Mouse (Mus musculus) ovary, postnatal 14 days (tissue): ENCODE results near the gene Wasl.

Source experiments
- DNase-seq: peaks from one replicate; pipeline ENCODE4 v3.0.0; 2022; ENCODE audit warnings: low spot score

Gene Wasl

DNA sequence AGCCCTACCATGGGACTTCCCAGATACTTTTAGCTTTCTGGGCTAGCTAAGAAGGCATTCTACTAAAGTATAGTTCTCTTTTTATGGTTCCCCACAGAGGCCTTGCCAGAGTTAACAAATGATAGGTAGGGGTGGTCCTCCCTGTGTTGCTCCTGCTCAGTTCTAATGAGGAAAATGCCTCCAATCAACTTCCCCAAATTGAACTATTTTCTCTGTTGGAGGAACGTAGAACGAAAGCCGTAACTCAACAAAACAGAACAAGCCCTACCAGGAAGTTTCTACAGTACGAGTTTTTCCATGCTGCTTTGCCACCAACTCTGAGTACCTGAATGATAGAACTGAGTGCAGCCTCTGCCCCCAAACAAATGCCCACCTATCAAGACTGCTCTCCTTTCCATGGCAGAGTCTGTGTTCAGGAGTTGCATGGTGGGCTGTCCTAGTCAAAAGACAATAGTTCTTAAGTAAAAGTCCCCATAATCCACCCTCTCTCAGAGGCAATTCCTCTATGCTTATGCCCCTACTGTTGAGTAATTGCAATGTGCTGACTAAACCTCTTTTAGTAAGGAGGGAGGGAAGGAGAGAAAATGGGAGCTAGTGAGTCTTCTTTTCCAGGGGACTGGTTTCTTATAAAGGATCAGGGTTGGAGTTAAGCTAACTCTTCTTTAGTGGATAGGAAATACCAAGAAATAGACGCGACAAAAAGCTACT is 19.3 kb downstream of the Wasl start:
- no peak for DNase-seq

GRCm38 (mm10) chr6:24642960-24643359 is 21.8 kb downstream of the Wasl start:
- no peak for DNase-seq

DNA sequence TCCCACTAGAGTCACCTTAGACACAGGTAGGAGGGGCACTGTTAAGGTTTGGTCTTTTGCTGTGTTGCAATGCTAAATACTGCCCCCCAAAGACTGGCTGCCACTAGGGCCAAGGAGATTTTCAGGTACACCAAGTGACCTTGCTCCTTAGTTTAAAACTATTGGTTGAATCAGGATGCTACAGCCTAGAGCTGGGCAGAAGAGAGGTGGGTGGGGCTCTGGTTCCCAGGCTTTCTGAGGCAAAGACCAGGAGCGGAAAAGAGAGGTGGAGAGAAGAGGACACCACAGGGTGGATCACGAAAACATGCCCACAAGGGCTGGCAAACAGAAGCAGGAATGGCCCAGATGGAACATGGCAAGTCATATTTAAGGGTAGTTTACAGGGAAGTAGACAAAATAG is 22.6 kb downstream of the Wasl start:
- no peak for DNase-seq

GRCm38 (mm10) chr6:24641286-24641685 is 23.5 kb downstream of the Wasl start:
- DNase-seq: no peak

GRCm38 (mm10) chr6:24635814-24636213 is 29.0 kb downstream of the Wasl start:
- no peak for DNase-seq

- no peak for DNase-seq
Measured at GRCm38 (mm10) chr6:24634065-24634464, 30.7 kb downstream of the Wasl start.

- no peak for DNase-seq
Measured at GRCm38 (mm10) chr6:24632061-24632460, 32.7 kb downstream of the Wasl start.

DNA sequence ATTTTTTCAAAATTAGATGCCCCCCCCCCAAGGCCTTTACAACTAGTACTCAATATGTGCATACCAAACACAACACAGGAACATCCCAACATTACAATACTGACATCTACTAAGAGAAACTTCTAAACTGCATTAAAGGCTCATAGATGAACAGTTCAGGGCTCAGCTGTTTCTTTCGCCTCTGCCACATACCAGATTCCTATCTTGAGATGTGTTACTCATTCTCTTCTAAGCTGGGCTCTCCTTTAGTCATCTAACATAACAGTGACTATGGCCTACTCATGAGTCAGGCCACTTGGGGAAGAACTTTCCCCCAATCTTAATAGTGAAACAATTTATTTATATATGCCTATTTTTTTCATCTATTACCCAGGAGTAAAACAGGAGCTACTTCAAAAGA is 36.3 kb downstream of the Wasl start:
- DNase-seq: no peak

GRCm38 (mm10) chr6:24627586-24628030 is 37.2 kb downstream of the Wasl start:
- DNase-seq: peak; percentile 50

- no peak for DNase-seq
Measured at GRCm38 (mm10) chr6:24622098-24622497, 42.7 kb downstream of the Wasl start.

DNA sequence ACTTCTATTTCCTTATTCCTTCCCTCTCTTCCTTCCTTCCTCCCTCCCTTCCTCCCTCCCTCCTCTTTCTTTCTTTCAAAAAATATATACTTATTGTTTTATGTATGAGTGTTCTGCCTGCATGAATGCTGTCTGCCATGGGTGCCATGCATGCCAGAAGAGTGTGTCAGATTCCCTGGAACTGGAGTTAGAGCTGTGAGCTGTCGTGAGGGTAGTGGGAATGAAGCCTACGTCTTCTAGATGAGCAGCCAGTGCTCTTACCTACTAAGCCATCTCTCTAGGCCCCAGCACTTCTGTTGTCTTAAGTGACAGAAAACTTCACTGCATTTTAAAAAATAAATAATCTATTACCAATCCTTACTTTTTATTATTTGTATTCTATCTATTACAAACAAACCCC is 43.9 kb downstream of the Wasl start:
- no peak for DNase-seq

DNA sequence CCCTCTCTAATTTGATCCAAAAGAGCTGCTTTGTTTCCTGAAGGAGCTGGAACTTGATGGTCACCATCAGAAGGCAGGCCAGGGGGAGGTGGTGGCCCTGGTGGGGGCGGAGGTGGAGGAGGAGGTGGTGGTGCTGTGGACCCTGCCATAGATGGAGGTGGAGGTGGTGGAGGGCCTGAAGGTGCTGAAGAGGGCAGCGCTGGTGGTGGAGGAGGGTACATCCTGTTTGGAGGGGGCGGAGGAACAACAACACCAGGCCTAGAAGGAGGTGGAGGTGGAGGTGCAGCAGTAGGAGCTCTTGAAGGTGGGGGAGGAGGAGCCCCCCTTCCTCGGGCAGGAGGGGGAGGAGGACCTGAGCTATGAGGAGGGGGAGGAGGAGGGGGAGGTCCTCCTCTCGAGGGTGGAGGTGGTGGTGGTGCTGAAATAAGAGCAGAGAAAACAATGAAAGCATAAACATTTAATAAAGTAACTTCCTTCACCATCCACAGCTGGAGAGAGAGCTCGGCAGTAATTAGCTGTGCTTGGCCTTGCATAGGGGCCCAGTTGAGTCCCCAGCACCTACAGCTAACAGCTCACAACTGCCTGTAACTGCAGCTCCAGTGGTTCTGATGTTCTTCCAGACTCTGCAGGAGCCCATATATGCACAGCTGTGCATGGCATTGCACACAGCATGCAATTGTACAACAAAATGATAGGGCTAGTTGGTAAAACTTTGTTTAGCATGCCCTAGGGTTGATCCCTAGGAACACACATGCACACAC is 45.3 kb downstream of the Wasl start:
- no peak for DNase-seq

DNA sequence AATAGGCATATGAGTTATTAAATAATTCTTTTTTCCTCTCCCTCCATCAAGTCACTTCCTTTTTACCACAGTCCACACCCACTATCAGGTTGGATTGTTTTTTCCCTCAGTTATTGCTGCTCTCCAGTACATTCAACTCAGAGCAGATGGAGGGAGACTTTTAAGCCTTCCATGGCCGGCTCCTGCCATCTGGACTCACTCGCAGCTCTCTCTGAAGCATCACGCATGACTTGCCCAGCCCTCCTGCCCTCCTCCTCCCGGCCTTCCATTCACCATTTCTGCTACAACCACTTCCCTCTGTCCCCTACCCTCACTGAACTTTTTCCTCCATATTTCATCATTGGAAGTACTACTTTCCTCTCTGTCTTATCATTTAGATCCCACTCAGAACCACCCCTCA is 48.1 kb downstream of the Wasl start:
- no peak for DNase-seq

DNA sequence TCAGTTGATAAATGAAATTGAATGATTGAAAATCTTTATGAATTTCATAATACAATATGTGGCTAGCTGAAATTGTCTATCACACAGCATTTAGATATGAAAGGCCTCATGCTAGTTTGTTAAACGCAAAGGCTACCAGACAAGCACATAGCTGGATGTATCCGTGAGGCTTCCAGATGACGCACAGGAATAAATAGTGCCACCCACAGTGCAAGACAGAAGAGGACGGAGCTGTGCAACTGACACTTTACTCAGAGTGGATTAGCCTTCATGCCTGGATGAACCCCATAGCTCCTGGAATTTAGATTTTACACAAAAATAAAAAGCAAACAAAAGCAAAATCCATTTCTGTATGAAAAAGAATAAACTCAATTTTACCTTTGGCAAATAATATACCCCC is 50.9 kb downstream of the Wasl start:
- no peak for DNase-seq

- DNase-seq: no peak
Measured at GRCm38 (mm10) chr6:24613346-24613745, 51.5 kb downstream of the Wasl start.

DNA sequence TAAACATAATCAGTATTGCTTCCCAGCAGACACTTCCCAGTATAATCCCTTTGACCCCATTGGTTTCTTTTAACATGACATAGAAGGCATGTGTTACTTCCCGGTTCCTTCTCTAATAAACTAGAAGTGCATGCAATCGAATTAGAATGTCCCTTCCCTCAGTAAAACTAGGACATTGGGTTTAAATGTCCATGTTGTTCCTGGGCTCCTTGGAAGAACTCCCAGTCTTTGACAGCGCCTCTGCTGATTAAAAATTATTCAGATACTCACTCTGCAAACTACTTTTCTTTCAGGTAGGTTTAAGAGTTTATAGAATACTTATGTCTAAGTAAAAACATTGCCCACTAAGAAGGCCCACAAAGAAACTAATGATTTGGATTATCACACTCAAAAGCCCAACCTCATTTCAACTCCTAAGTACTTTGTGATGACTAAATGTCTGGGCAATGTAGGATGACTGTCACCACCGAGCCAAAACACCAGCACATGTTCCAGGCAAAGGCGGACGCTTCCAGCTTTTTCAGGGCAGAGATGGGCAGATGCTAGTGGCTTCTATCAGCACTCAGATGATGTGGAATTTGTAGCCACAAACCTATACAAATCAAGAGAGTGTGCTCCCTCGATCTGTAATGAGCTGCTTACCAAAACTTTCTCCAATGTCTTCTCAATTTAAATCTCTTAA is 52.6 kb downstream of the Wasl start:
- no peak for DNase-seq

DNA sequence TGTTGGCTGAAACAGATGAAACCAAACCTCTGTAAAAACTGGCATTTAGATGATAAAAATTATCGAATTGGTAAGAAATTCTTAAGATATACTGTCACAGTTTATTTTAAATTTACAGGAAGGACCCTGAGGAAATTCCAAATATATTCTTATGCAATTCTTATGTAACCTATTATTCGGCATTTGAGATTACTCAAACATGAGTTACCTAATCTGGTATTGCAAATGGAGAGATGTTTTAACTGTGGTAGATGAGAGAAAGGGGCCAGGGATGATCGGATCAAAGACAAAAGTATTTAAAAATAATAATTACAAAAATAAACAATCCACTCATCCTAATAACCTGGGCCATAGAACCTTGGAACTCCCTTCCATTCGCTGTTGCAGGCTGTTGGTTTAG is 54.5 kb downstream of the Wasl start:
- no peak for DNase-seq

GRCm38 (mm10) chr6:24609531-24609930 is 55.3 kb downstream of the Wasl start:
- DNase-seq: no peak

DNA sequence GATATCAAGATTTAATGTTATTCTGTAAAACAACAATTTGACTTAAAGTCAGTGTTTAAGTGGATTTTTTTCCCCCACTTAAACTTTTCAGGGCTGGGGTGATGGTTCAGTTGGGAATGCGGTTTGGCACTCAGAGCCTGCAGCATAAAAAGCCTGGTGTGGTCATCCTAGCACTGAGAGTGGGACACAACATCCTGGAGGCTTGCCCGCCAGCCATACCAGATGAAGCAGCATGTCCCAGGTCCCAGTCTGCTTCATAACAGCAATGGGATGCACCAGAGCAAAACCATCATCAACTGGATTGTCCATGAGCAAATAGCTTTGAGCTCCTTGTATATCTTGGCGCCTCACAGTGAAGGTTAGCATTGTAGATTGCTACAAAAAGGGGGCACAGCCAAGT is 56.1 kb downstream of the Wasl start:
- DNase-seq: no peak

DNA sequence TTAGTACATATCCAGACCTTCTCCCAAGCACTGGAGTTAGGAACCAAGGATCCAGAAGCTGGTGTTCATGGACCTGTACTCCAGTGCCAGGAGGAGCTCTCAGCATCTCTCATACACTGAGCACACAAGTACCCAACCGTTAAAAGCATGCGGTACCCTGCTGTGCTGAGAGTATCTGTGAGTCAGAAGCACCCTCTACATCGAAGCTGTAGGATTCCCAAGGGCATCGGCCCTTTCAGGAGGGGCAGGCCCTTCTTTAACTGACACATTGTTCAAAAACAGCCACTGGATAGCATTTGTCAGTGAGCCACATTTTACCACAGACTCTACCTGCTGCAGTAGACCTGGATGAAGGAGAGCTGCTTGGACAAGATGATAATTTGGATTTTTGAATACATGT is 56.7 kb downstream of the Wasl start:
- no peak for DNase-seq

DNA sequence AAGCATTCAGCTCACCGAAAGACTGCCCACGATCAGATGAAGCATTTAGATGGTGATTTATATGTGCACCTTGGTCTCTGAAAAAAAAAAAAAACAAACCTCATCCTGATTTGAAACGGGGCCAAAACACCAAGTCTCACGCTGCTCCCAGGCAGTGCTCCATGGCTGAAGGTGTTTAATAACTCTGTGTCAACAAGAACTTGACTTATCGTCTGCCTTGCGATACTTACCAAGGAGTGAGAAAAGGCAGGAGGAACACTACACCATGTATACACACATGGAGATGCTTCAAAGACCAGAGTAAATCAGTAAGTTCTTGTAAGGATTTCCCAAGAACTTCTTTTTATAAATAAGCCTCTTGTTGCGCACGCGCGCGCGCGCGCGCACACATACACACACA is 57.3 kb downstream of the Wasl start:
- no peak for DNase-seq

GRCm38 (mm10) chr6:24606512-24606911 is 58.3 kb downstream of the Wasl start:
- no peak for DNase-seq

- no peak for DNase-seq
Measured at GRCm38 (mm10) chr6:24605631-24606030, 59.2 kb downstream of the Wasl start.
